Mouse (Mus musculus): ENCODE measurements at regions not wholly inside any gene's neighbourhood (a gene's known extent, or its start where the extent isn't known, plus 50 kb on each side); places are given as distances from the start of the nearest gene placed in this dataset.

DNA sequence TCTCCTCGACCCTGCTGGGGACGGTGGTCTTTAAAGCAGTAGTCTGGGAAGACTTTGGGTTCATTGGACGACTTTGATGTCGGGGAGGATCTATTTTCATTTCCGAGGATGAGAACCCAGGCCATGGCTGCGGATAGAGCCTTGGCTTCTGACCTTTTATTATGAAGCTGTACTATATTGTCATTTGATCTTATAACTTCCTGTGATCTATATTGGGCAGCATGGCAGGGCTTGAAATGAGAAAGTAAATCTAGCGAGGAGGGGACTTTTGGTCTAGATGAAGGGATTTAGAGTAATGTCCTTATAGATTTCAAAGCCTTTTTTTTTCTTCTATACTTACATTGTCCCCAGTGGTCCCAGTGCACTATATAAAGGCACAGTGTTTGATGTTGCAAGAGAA lies 172.8 kb upstream of the Stt3b start:
- DNase-seq (ENCODE audit: low spot score): no peak

DNA sequence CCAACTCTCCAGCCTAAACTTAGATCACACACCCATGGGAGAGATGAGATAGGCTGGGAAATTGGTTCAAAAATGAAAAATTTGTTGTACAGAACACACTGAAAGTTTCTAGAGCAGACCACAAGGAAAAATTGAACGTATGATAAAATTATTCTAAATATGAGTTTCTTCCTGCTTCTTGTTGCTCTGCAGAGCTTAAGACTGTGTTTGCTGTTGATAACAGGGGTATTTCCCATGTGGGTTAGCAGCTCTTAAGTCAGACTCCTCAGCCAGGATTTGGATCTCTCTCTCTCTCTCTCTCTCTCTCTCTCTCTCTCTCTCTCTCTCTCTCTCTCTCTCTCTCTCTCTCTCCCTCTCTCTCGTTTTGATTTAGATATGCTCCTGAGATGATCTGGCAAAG lies 173.5 kb upstream of the Stt3b start:
- DNase-seq (ENCODE audit: low spot score): no peak

DNA sequence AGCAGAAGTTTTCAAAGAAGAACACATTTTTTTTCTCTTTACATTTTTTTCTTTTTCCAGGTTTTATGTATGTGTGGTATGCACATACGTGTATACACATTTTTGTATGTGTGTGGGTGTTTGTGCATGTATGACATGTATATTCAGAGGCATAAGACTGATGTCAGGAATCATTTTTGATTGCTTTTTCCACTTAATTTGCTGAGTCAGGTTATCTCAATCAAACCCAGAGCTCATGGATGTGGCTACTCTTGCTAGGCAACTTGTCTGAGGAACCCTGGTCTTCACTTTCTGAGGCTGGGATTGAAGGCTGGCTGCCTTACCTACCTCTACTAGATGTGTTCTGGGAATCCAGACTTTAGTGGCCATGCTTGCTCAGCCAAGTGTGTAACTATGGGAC lies 174.2 kb upstream of the Stt3b start:
- no peak for DNase-seq (ENCODE audit: low spot score)

DNA sequence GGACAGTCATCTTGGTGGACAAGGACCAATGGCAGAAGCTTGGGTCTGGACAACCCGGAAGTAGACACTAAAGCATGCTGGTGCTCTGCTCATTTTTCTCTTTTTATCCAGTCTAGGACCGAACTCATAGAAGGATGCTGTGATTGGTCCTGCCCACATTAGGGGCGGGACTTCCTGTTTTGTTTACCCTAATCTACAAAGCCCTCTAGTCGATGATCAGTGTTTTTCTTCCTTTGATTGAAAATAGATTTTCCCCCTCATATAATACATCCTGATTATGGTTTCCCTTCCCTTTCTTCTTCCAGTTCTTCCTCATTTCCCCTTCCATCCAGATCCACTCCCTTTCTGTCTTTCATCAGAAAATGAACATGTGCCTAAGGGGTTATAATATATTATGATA lies 175.0 kb upstream of the Stt3b start:
- DNase-seq (ENCODE audit: low spot score): no peak

DNA sequence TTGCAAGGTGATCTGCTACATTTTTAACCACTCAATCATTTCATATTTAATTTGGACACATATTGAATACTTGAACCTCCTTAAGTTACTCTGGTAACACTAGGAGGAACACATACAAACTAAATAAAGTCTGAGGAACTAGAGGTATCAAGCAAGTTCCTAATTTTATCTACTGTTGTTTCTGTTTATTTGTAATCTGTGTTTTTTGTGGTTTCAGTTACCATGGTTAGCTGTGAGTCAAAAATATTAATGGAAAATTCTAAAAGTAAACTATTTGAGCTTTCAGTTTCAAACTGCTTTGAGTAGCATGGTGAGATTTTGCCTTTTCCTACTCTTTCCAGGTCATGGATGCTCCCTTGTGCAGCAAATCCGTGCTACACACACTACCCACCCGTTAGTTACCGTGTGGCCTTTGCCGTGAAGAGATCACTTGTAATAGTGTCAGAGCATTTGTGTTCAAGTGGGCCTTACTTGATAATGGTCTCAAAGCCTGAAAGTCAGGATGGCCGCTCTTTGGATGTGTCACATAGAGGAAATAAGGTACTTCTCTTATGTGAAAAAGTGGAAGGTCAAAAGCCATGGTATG lies 177.0 kb upstream of the Stt3b start:
- no peak for DNase-seq (ENCODE audit: low spot score)

DNA sequence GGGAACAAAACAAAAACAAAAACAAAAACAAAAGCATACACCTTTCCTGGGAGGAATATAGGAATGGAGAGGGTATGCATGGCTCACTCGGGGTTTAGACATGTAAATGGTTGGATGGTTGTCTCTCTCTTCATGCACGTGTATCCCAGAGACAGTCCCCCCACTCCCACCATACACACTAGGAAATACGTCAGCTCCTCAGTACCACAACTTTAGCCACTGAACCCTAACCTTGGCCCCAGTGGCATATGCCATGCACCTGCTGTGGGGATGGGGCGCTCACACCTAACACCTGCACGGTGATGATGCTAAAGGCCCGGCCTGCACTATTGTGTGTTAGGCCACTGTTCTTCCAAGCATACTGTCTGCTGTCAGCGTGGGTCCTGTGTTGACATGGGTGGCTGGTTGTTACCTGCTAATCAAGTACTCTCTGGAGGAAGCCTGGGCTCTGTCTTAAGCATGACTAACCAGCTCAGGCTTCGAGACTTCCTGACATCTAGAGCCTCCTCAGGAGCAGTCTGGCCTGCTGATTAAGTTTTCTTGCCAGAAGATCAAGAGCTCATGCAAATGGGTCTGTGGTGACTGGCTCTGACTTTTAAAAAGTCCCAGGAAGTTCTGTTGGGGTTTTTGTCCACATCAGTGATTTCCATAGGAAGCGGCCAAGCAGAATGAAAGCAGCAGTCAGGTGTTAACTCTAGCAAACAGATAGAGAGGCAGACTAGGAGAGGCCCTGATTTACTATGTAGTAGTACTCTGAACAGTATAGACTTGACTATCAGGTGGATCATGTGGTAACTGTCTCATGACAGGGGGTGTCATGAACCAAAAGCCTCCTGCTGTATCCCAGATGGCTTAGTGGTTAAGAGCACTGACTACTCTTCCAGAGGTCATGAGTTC lies 178.9 kb upstream of the Stt3b start:
- no peak for DNase-seq (ENCODE audit: low spot score)

DNA sequence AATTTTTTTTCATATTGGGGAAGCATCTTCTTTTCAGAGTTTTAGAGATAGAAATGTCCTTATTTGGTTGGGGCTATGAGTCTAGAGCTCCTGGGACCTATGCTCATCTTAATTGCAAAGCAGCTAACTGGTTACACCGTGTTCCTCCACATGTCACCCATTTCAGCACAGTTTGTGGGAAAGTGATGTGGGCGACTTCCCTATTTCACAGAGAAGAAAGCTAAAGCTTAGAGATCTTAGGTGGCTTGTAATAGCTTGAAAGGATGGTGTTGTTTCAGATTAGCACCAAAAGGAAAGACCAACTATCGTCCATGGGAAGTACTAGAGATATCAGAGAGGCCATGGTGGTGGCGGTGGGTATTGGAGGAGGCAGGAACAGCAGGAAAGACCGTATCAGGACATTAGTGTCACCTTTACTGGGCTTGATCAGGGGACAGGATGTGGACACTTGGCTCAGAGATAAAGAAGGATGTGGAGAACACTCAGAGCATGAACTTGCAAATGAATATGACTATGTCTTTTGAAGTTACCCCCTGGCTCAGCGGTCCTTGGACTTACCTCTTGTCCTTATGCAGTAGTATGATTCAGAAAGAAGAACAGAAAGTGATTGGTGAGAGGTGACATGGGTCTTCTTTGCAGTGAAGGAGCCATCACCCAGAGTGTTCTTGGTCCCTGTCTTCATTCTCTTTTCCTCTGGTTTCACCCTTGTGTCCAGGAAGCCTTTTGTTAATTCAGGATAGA lies 182.4 kb upstream of the Stt3b start:
- no peak for DNase-seq (ENCODE audit: low spot score)

DNA sequence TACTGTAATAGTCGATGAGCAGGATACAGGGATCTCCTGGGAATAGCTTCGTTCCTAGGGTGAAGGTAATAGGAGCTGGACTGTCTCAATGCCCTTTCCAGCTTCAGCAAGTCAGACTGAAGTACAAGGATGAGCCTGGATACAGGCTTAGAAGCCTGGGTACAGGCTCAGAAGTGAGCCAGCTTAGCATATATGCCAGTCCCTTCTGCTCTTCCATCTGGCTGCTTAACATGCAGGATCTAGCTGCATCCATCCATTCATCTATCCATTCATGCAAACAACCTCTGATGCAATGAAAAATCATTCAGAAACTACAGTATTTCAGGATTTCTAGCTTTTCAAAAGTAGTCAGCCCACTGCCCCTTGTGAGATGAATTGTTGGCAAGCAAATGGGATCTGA lies 183.5 kb upstream of the Stt3b start:
- DNase-seq (ENCODE audit: low spot score): no peak

DNA sequence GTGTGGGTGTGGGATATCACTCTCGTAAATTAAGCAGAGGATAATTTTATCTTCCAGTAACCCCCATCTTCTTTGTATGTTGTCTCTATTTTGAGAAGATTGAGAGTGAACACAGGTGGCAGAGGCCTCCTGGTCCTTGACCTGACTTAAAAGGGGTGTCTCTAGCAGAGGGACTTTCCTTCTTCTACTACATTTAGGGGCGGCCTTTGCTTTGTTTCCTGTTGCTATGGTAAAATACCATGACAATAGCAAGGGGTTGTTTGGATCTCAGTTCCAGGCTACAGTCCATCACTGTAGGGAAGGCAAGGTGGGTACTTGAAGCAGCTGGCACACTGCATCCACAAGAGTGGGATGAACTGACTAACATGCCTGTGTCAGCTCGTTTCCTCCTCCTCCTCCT lies 189.3 kb upstream of the Stt3b start:
- DNase-seq (ENCODE audit: low spot score): no peak

DNA sequence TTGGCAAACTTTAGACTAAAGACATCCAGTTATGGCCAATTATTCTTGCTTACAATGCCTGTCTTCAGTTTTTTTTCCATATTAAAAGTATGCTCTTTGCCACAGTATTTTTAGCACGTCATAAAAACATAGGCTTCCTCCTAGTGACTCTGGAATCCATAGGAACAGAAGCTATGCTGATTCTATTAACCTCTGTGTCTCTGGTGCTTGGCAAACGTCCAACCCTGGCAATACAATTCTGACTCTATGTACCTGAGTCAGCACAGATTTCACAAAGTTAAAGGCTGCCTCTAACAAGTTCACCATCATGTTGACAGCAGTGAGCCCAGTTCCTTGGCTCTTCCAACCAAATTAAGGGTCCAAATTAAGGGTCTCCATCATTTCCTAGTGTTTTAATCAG lies 194.6 kb upstream of the Stt3b start:
- DNase-seq (ENCODE audit: low spot score): no peak

DNA sequence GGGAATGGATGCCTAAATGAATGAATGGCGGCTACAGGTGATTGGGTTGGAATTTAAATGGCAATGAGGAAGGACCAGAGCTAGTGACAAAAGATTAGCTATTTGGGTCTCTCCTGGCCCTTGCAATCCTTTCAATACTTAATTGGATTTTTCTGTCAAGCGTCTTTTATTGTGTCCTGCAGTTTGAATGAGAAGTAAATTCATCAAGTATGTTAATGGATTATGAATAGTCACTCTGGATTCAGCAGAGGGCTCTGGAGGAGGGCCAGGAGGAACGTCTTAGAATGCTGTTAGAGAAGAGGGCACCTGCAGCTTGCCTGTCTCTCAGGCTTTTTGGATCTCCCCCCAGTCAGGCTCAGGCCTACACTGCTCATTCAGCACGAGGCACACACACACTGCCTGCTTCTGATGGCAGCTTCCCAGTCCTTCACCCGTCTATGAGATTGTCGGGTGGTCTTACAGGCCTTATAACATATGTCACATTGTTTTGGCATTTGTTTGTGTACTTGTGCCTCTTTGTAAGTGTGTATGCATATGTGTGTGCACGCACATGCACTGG lies 197.0 kb upstream of the Stt3b start:
- DNase-seq (ENCODE audit: low spot score): no peak

DNA sequence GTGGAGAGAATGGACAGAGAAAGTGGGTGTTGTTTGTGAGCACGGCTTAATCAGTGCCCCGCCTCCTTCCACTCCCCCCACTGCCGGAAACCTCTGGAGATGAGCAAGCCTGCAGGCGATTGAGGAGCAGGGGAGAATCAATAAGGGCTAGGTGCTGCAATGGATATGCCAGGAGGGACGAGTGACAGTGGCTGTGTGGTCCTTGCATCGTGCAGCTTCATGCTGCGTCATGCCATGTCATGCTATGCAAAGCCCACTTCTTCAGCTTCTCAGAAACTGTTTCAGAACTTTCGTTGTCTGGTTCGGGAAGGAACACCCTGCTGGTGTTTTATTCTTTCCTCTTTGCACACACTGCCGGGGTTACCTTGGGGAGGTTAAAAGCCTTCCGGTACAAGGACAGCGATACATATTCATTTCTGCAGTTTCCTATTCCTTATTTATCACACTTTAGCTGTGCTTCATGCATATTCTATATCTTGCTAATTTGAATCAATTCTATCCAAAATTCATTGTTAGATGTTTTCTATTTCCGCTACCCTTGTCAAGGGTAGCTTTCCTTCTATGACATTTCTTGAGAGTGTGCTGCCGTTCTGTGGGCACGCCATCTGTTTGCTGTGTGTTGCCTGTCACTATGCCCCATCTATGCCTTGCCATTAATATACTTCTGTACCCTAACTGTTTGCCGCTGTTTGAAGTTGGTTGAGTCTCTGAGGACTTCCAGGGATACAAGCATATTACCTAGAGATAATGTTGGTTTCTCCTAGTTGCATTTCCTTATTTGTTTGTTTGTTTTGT lies 202.8 kb upstream of the Stt3b start:
- no peak for DNase-seq (ENCODE audit: low spot score)

DNA sequence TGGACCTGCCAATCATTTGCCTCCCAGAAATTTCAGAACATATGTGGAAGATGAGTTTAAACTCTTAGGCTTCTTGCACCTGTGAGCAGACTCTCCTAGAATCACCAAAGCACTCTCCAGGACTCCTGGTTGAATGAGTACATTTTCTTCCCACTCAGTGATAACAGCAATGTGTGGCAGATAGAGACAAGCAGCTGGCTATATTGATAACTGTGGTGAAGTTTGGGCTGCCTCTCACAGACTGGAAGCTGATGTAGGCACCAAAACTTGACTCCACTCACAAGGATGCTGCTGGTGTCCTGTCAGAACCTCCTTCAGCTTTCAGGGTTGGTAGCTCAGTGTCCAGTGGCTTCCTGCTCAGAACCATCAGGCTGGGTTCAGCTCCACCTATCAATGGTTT lies 207.7 kb upstream of the Stt3b start:
- DNase-seq (ENCODE audit: low spot score): no peak

DNA sequence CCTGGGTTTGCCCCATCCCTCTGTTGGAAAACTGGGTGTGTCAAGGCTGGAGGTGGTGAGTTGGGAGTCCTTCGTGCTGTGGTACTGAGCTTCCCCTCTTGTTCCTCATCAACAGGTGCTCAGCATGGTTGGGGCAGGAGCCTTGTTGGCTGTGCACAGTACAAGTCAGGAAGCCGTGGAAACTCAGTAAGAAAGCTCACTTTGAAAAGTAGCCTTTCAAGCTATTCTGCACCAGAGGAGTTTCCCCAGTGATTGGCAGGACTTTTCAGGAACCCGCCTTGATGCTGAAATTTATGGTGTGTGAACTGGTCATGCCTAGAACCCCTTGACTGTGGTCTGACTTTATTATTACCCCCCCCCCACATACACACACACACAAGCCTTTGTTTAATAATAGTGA lies 213.9 kb upstream of the Stt3b start:
- no peak for DNase-seq (ENCODE audit: low spot score)

DNA sequence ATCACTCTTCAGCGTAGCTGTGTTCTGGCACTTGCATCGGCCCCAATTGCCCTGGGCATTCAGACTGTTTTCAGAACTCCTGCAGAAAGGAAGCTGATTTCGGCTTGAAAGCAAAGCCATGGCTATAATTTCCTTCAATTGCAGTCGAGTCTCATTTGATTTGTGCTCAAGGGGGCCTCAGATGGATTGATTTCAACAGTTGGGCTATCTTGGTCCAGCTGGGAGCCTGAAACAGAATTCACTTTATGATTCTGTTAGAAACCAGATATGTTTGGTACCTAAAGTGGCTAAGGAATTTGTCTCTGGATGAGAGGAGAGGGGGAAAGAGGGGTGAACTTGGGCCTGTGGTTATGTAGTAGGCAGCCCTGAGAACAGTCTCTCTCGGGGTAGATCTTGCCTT lies 214.4 kb upstream of the Stt3b start:
- no peak for DNase-seq (ENCODE audit: low spot score)

DNA sequence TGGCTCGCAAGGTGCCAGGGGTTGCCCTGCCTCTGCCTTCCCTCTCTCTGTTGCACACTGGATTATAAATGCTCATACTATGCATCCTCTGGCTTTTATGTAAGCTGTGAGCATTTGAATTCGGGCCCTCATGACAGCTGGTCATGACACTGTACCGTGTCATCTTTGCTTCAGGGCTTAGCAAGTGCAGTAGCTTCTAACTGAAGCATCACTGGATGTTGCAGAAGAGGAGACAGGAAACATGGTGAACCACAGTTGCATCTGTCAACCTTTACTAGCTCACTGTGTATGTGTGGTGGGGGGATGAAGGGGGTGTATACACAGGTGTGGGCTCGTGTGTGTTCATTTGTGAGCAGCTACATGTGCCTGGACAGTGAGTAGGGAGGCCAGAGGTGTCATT lies 216.1 kb upstream of the Stt3b start:
- DNase-seq (ENCODE audit: low spot score): no peak

DNA sequence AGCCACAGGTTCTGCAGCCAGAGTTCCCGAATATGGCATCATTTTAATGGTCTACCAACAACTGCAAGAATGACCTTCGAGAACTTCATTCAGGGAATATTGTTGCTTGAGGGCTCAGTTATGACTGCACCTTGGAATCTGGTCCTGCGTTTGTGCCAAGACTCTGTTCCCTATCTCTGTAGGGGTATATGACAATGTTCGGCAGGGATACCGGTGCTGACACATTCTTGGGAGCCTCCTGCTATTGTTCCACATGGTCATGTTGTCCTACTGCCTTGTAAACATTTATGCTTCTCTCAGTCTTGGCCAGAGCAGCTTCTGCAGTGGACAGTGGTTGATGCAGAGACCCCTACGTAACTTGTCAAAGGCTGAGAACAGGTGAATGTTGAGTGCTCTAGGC lies 216.8 kb upstream of the Stt3b start:
- no peak for DNase-seq (ENCODE audit: low spot score)

DNA sequence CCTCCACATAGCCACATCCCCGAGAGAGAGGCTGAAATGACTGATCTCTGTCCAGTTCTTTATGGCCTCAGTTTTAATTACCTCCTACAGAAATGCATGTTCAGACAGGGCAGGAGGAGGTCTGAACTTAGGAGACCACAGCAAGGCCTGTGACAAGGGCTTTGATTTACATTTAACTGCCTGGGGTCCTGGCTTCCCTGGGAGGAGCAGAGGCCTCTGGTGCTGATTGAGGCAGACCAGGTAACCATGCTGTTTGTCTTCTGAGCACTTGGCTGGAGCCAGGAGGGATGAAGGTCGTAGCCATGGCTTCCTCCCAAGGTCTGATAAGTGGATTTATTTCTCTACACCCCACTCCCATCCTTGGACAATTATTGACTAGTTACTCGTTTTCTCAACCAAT lies 224.0 kb upstream of the Stt3b start:
- no peak for DNase-seq (ENCODE audit: low spot score)

DNA sequence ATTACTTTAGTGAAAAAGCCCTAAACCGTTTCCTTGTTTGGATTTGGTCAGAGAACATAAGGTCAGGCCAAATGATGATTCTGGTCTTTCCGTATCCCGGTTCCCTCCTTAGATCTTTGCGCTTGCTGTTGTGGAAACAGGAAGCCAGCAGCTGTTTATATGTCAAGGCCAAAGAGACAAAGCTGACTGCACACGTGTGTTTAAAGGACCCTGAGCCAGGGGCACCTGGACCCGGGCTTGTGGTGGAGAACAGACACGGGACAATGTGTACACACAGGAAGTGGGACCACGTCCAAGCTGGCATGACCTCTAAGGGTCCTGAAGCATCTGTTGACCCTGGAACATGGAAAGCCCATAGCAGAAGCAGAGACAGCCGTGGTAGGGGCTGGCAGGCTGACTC lies 233.4 kb upstream of the Stt3b start:
- peak; percentile 11 for DNase-seq (ENCODE audit: low spot score)

DNA sequence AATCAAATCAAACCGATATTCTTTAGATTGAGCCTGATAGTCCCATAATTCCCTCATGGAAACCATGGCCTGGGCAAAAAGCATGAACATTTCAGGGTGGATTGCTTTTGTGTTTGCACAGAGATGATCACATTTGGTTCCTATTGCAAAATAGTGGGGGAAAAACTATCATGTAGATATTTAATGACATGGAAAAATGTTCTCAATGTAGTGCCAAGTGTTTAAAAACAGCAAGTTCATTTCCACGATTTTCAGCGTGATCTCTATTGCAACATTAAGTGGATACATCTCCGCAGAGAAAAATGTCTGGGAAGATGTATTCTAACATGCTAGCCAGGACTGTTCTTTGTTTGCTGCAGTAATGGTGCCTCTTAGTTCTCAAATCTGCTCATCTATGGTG lies 235.0 kb upstream of the Stt3b start:
- no peak for DNase-seq (ENCODE audit: low spot score)

DNA sequence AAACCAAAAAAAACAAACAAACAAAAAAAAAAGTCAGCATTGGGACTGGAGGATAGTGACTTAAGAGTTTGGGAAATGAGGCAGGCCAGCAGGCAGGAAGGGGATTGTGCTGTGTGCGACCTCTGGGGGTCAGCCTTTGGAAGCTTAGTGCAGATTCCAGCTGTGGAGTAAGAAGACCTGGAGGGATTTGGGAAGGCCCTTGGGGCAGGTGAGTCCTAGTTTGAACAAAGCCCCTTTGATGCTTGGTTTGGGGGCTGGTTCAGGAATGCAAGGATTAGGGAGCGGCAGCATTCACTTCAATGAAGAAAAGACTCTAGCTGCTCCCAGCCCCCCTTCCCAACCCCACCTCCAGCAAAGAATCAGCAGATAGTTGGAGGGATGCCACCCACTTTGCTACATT lies 235.6 kb upstream of the Stt3b start:
- DNase-seq (ENCODE audit: low spot score): no peak
